Mouse (Mus musculus) c-Kit-positive CD71-positive TER-119-negative erythroid progenitor cells, embryonic 14.5 days (primary cell): Measurements from ENCODE around the gene Shc4.

Source experiments
- DNase-seq: peaks from one replicate; pipeline ENCODE4 v3.0.0-alpha.2; 2013; ENCODE audit warnings: low read depth

Gene Shc4

DNA sequence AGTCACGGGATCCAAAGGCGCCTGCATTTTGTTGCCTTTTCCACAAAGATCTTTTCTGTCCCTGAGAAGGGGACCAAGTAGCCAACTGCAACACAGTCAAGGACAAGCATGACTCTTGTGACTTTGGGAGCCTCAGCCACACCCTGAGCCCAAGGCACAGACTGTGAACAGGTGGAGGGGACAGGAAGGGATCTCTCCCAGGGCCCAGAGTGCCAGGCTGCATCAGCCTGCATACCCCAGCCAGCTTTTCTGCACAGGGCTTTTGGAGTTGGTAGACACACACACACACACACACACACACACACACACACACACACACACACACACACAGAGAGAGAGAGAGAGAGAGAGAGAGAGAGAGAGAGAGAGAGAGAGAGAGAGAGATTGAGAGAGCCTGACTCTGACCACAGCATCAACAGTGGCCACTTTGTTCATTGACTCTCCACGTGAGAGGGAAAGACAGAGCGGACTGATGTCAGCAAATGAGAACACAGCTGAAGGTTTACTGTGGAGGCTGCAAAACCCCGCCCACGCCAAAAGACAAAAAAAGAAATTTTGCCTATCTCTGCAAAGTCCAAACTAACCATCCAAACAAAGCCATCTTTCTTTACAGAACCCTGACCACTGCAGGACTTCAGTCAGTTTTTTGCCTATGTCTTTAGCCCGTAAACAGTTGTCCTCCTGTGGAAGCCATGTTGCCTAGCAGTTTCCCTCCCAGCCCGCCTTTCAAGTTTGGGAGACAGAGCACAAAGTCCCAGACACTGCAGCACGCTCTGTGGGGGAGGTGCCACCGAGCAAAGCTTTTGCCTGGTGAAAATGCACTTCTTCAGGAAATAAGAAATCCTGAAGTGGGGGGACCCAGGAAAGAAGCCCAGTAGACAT lies 39.1 kb downstream of the Shc4 start:
- no peak for DNase-seq

DNA sequence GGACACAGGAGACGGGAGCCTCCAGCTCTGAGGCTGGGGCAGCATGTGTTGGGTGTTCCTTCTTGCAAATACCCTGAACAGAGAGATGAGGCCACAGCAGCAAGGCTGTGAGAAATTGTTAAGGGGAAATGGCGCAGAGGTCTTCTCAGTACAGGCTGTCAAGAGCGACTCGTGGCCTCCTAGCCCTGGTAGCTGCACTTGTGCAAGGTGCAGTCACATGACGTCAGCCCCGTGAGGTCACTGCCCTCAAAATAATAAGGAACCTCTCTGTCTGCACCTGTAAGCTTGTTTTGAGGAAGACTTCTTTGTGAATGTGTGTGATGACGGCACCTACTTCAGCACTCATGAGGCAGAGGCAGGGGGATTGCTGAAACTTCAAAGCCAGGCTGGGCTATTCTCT lies 40.1 kb downstream of the Shc4 start:
- DNase-seq, result no peak

- no peak for DNase-seq
Observed at GRCm38 (mm10) chr2:125681811-125682210, 42.1 kb downstream of the Shc4 start.

GRCm38 (mm10) chr2:125672957-125673631 lies 50.9 kb downstream of the Shc4 start, which contains the start of gene Eid1:
Gene Eid1, plus strand, starts transcription at chr2:125673095.
- no peak for DNase-seq

- DNase-seq, result no peak
Observed at GRCm38 (mm10) chr2:125672568-125672956, 51.4 kb downstream of the Shc4 start.

- no peak for DNase-seq
Observed at GRCm38 (mm10) chr2:125670846-125671245, 53.1 kb downstream of the Shc4 start.

- DNase-seq, result no peak
Observed at GRCm38 (mm10) chr2:125667721-125668120, 56.2 kb downstream of the Shc4 start.

DNA sequence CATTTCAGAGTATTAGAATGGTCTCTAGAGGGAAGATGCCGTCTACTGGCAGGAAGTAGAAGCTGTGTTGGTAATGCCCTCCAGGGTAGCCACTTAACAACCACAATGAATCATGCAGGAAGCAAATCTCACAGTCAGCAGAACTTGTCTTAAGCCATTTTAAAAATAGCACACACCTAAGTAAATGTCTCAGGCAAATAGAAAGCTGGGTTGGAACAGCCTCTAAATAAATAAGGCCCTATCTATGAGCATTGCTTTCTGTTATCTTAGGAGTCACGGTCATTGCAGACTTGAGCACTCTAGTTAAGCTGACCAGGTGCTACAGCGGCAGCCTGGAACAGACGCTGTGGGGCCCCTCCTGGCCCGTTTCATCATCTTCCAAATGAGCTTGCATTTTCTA lies 56.8 kb downstream of the Shc4 start:
- DNase-seq, result no peak

GRCm38 (mm10) chr2:125666668-125667067 lies 57.3 kb downstream of the Shc4 start:
- DNase-seq, result peak; percentile 56

DNA sequence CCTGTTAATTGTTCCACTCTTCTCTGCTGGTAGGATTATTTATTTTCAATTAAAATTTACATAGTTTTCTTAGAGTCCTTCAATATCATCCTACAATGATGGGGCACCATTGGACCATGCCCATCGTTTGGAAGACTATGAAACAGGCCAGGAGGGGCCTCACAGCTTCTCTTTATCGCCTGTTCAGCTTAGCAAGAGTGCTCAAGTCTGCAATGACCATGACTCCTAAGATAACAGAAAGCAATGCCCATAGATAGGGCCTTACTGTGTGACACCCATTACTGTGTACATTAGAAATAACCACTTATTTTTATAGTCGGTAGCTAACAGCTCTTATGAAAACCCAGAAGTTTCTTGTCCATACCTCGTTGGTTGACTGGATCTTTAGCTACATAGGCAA lies 58.0 kb downstream of the Shc4 start:
- DNase-seq, result no peak

DNA sequence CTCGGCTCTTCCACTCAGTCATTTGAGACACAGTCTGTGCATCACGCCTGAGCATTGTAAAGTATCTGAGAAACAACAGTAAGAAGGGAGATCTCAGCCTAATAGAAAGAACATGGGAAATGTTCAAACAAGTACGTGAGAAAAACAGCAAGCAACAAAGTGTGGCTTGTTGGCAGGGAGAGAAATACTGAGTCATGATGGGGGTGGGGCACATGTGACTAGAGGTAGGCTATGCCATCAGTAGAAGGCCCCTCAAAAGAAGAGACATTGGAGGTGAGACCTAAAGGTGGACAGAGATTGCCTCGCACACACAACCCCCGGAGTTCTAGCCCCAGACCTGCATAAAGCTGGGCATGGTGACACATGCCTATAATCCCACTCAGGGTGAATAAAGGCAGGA lies 58.7 kb downstream of the Shc4 start:
- DNase-seq, result no peak

- no peak for DNase-seq
Observed at GRCm38 (mm10) chr2:125662517-125662916, 61.4 kb downstream of the Shc4 start.

DNA sequence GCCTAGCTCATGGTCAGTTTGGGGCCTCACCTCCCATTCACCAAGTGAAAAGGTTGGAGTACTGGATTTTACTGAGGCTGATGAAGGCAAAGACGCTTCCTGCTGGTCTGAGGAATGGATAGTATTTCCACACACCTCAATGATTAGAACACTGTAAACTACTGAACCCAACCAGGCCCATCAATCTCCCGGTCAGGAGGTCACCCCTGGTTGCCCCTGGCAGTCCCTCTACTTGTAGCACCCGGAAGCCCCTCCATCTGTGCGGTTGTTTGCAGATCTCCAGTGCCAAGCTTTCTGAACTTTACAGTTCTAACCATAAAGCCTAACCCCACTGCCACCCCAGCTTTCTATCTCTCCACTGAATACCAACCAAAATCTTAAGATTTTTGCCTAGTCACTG lies 62.8 kb downstream of the Shc4 start:
- DNase-seq, result no peak

DNA sequence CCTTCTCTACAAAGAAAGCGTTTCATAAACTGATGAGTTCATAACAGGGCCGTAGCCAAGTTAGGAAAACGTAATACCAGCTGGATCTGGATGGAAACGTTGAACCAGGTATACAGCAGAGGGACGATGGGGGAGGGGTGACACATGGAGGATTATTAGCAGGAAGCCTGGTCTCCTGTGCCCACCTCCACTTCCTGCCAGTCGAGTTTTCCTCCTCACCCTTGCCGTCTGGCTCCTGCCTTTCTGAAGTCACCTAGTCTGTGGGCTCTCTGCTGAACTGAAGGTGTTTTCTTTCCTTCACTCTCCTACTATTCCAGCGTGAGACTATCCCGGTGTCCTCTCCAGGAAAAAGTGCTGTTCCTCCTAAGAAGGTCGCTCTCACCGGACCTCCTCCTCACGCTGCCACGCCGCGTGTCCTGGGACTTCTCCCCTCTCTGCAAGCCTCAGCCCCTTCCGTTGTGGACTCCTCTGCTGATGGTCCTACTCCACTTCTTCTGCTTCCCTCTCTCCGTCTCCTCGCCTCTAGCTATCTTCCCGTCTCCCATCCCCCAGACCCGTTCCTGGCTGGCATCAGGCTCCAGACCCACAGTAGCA lies 63.3 kb downstream of the Shc4 start:
- no peak for DNase-seq

DNA sequence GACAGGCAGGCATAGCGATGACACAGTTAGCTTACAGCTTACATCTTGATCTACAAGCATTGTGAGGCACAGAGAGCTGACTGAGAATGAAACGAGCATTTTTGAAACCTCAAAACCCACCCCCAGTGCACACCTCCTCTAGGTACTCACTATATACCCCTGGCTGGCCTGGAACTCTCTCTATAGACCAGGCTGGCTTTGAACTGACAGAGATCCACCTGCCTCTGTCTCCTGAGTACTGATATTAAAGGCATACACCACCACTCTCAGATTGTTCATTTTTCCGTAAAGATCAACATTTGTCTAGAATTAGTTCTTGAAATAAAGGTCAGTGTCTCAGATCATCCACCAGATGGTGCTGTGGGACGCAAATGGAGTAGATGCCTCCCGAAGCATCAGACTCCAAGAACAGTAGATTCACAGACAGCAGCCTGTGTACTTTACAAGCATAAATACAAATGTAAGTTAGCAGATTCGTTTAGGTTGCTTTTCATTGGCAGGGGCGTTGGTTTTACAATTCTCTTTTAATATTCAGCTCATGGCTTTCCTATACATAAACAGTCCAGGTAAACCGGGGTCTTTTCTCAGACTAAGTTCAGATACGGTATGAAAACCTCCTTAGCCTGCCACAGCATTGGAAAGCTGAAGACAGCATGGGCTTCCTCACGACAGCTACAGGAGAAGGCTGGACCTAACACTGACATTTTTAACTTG lies 64.0 kb downstream of the Shc4 start:
- DNase-seq, result peak; percentile 68

GRCm38 (mm10) chr2:125655391-125655790 lies 68.6 kb downstream of the Shc4 start:
- no peak for DNase-seq

DNA sequence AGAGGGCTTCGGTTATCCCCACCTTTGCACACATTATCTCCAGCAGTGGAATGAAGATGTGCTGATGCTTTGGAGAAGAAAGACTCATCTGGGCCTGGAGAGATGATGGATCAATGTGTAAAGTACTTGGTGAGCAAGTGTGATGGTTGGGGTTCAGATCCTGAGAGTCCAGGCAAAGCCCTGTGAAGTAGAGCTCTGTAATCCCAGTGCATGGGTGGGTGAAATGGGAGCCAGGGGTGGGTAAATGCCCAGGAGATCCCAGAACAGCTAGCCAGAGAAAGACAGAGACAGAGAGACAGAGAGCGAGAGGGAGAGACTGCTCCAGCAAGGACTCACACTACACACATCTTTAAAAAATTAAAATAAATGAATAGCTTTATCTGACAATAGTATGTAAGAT lies 70.7 kb downstream of the Shc4 start:
- no peak for DNase-seq

- no peak for DNase-seq
Observed at GRCm38 (mm10) chr2:125651563-125651962, 72.4 kb downstream of the Shc4 start.

DNA sequence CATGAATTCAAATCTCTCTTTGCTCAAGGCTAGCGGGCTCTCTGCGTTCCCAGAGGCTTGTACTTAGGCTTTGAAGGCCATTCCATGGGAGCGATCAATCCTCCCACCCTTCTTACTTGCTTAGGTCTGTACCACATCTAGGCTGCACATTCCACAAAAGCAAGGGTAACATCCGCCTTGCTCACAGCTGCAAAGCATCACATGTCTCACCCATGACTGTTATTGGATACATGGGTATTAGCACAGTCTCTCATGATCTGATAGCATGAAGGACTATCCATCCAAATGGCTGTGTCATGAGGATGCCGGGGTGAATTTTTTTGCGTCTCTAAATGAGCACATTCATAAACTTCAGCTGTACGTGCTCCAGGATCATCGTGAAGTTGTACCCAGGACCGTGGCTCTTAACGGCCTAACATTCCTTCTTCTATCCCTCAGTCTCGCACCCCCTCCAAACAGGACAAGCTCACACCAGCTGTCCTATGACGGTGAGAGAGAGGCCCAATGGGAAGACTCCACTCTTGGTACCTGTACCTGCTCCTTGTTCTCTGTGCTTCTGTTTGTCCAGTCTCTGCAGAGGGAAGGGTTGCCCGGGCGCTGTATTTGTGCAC lies 73.1 kb downstream of the Shc4 start:
- no peak for DNase-seq

- DNase-seq, result no peak
Observed at GRCm38 (mm10) chr2:125650038-125650437, 73.9 kb downstream of the Shc4 start.

DNA sequence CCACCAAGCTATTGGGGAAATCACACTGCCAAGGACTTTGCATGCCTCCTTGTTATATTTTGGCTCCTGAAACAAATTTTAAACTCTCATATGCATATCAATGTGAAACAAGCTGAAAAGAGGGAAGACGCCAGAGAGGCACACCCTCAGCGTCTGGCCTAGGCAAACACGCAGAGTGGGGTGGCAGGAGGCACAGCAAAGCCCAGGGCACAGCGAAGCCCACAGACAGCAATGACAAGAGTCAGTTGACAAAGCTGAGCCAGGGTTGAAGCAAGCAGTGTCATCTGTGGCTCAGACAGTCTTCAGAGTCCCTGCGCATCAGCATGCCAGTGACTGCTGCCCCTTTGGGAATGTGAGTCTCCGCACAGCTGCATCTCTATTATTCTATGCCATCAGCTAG lies 79.0 kb downstream of the Shc4 start:
- DNase-seq, result no peak

GRCm38 (mm10) chr2:125637331-125637730 lies 86.6 kb downstream of the Shc4 start:
- DNase-seq, result no peak
